Mouse (Mus musculus) hindbrain, embryonic 15.5 days (tissue): ENCODE data around the gene Sox9. TPM values are rescaled to one million over a fixed set of nuclear protein-coding genes. Genes with fewer than 3 reads are reported as not detected.
A peak's percentile ranks its signal among the peaks of the same experiment; 100 is the strongest.

Source experiments
- ATAC-seq: fragments of 200-750 bp; cut with Nextera tagmentation; 2 replicates; pipeline ENCODE4 v1.8.0; 2017; ENCODE audit warnings: low read depth, moderate number of reproducible peaks, moderate TSS enrichment; ENCODE audit not compliant: low FRiP score
- H3K27ac ChIP-seq: fragments of 300-500 bp; sonication (generic); replicated peaks from 2 replicates; pipeline ENCODE4 v1.5.1; 2015; ENCODE audit warnings: mild to moderate bottlenecking, inconsistent platforms
- H3K27me3 ChIP-seq: fragments of 300-500 bp; sonication (generic); 2 replicates; pipeline ENCODE4 v1.6.1; 2015; ENCODE audit warnings: control low read depth, inconsistent platforms
- H3K36me3 ChIP-seq: fragments of 300-500 bp; sonication (generic); 2 replicates; pipeline ENCODE4 v1.6.1; 2015; ENCODE audit warnings: control low read depth, inconsistent platforms
- H3K4me1 ChIP-seq: fragments of 300-500 bp; sonication (generic); replicated peaks from 2 replicates; pipeline ENCODE4 v1.6.1; 2015; ENCODE audit warnings: control low read depth, inconsistent platforms
- H3K4me2 ChIP-seq: fragments of 300-500 bp; sonication (generic); 2 replicates; pipeline ENCODE4 v1.6.1; 2015; ENCODE audit warnings: moderate library complexity, mild to moderate bottlenecking, inconsistent platforms
- H3K4me3 ChIP-seq: fragments of 300-500 bp; sonication (generic); 2 replicates; pipeline ENCODE4 v1.5.1; 2015; ENCODE audit warnings: mild to moderate bottlenecking, inconsistent platforms
- H3K9ac ChIP-seq: fragments of 300-500 bp; sonication (generic); 2 replicates; pipeline ENCODE4 v1.6.1; 2015; ENCODE audit warnings: inconsistent platforms
- H3K9me3 ChIP-seq: fragments of 300-500 bp; sonication (generic); 2 replicates; pipeline ENCODE4 v1.6.1; 2016; ENCODE audit warnings: control low read depth, inconsistent platforms
- WGBS: fragments of 180-500 bp; shearing (Covaris S2); methylation state at CpG from one replicate; pipeline ENCODE4 v1.1.7; 2015; 5-methylcytosine and 5-hydroxymethylcytosine counted together
- polyA plus RNA-seq: library from polyadenylated mRNA; unstranded; fragments of >200 nt; fragmentation: Nextera tagmentation; extraction: Ambion mirVana; gene quantifications from 2 replicates; pipeline ENCODE4 v1.2.1, GENCODE M21; 2015

The Sox9 gene
- polyA plus RNA-seq, 1 experiment from 2014 or later: 61.4 TPM

- under 1% methylated on average over 74 of the region's 75 CpGs for WGBS
- H3K9ac ChIP-seq: peak overlapping the region; percentile 74
- peak; percentile 32; the same call in 1 of the 2 replicates for ATAC-seq
- H3K4me1 ChIP-seq: peaks cover 52% of the 10 kb centered on the region
- no peaks in the 10 kb centered on the region for H3K36me3 ChIP-seq
- no peaks in the 10 kb centered on the region for H3K9me3 ChIP-seq
- peak overlapping the region; percentile 74 for H3K4me3 ChIP-seq
- H3K27ac ChIP-seq: peak overlapping the region; percentile 86
- peaks cover 7% of the 10 kb centered on the region; the same call in 1 of the 2 replicates for H3K27me3 ChIP-seq
- H3K4me2 ChIP-seq: peak overlapping the region; percentile 93
Measured at GRCm38 (mm10) chr11:112782357-112783121, 515 bp downstream of the Sox9 start.

- 1% methylated on average over 42 of the region's 42 CpGs for WGBS
- peak overlapping the region; percentile 74 for H3K4me3 ChIP-seq
- no peaks in the 10 kb centered on the region for H3K36me3 ChIP-seq
- peak overlapping the region; percentile 93 for H3K4me2 ChIP-seq
- ATAC-seq: no peak
- H3K9me3 ChIP-seq: no peaks in the 10 kb centered on the region
- H3K27ac ChIP-seq: peak overlapping the region; percentile 86
- peak overlapping the region; percentile 74 for H3K9ac ChIP-seq
- H3K27me3 ChIP-seq: peaks cover 4% of the 10 kb centered on the region; the same call in 1 of the 2 replicates
- peaks cover 59% of the 10 kb centered on the region for H3K4me1 ChIP-seq
Measured at GRCm38 (mm10) chr11:112783401-112784346, 1.6 kb downstream of the Sox9 start.

- 3% methylated on average over 30 of the region's 30 CpGs for WGBS
- Histone ChIP-seq H3K27me3 (peaks cover 3% of the 10 kb centered on the region; the same call in 1 of the 2 replicates), H3K4me1 (peaks cover 58% of the 10 kb centered on the region), H3K4me2 (peak overlapping the region; percentile 93), H3K9me3 (no peaks in the 10 kb centered on the region), H3K4me3 (peak overlapping the region; percentile 74), H3K36me3 (no peaks in the 10 kb centered on the region), H3K9ac (peak overlapping the region; percentile 74), H3K27ac (peak overlapping the region; percentile 86)
- ATAC-seq: no peak
Measured at GRCm38 (mm10) chr11:112784347-112784902, 2.4 kb downstream of the Sox9 start.

DNA sequence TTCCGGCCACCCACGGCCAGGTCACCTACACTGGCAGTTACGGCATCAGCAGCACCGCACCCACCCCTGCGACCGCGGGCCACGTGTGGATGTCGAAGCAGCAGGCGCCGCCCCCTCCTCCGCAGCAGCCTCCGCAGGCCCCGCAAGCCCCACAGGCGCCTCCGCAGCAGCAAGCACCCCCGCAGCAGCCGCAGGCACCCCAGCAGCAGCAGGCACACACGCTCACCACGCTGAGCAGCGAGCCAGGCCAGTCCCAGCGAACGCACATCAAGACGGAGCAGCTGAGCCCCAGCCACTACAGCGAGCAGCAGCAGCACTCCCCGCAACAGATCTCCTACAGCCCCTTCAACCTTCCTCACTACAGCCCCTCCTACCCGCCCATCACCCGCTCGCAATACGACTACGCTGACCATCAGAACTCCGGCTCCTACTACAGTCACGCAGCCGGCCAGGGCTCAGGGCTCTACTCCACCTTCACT, 2.9 kb downstream of the Sox9 start:
- Histone ChIP-seq H3K27ac (peak overlapping the region; percentile 86), H3K9ac (peak overlapping the region; percentile 74), H3K4me2 (peak overlapping the region; percentile 93), H3K4me3 (peak overlapping the region; percentile 74), H3K27me3 (no peaks in the 10 kb centered on the region), H3K36me3 (no peaks in the 10 kb centered on the region), H3K9me3 (no peaks in the 10 kb centered on the region), H3K4me1 (peaks cover 55% of the 10 kb centered on the region)
- 3% methylated on average over 33 of the region's 34 CpGs for WGBS
- ATAC-seq: peak; percentile 40

DNA sequence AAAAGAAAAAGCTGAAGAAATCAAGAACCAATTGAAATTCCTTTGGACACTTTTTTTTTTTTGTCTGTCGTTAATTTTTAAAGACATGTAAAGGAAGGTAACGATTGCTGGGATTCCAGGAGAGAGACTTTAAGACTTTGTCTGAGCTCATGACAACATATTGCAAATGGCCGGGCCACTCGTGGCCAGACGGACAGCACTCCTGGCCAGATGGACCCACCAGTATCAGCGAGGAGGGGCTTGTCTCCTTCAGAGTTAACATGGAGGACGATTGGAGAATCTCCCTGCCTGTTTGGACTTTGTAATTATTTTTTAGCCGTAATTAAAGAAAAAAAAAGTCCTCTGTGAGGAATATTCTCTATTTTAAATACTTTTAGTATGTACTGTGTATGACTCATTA, 3.6 kb downstream of the Sox9 start:
- Histone ChIP-seq H3K4me2 (peak overlapping the region; percentile 93), H3K27ac (0 out of 2 replicates have a peak overlapping the region, but pooled peaks have one; percentile 86), H3K27me3 (no peaks in the 10 kb centered on the region), H3K9ac (peak overlapping the region; percentile 74), H3K36me3 (no peaks in the 10 kb centered on the region), H3K9me3 (no peaks in the 10 kb centered on the region), H3K4me1 (peaks cover 53% of the 10 kb centered on the region), H3K4me3 (peak overlapping the region; percentile 74)
- no peak for ATAC-seq
- WGBS: 17% methylated on average over 8 of the region's 8 CpGs

- peak overlapping the region; percentile 40 for H3K4me2 ChIP-seq
- H3K9me3 ChIP-seq: no peaks in the 10 kb centered on the region
- H3K27me3 ChIP-seq: no peaks in the 10 kb centered on the region
- peak overlapping the region; percentile 13 for H3K4me3 ChIP-seq
- peaks cover 44% of the 10 kb centered on the region for H3K4me1 ChIP-seq
- ATAC-seq: no peak
- 46% methylated on average over 4 of the region's 4 CpGs for WGBS
- H3K36me3 ChIP-seq: no peaks in the 10 kb centered on the region
- H3K9ac ChIP-seq: no peak overlapping the region
- H3K27ac ChIP-seq: no peak overlapping the region
Measured at GRCm38 (mm10) chr11:112786427-112786826, 4.4 kb downstream of the Sox9 start.

DNA sequence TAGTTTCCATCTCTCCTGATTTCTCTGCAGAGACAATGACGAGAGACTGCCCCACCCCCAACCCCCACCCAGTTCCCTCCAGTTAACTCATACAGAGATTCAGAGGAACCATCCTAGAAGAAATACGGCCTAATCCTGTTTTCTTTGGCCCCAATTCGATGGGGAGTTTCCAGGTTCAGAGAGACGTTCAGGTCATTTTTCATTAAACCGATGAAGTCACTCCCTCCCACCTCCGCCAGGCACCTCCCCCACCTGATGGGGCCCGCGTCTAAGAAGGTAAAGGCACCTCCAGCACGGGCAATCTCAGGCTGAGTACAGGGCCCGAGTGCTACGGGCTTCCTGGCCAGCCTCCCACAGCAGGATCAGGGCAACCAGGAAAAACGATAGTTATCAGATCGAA, 6.3 kb downstream of the Sox9 start:
- H3K4me2 ChIP-seq: no peak overlapping the region
- H3K36me3 ChIP-seq: no peaks in the 10 kb centered on the region
- H3K27me3 ChIP-seq: no peaks in the 10 kb centered on the region
- H3K4me3 ChIP-seq: no peak overlapping the region
- no peaks in the 10 kb centered on the region for H3K9me3 ChIP-seq
- H3K27ac ChIP-seq: 0 out of 2 replicates have a peak overlapping the region, but pooled peaks have one; percentile 36
- peaks cover 26% of the 10 kb centered on the region for H3K4me1 ChIP-seq
- no peak for ATAC-seq
- 21% methylated on average over 13 of the region's 13 CpGs for WGBS
- H3K9ac ChIP-seq: no peak overlapping the region

GRCm38 (mm10) chr11:112796379-112796778, 14.4 kb downstream of the Sox9 start:
- no peaks in the 10 kb centered on the region for H3K36me3 ChIP-seq
- H3K9ac ChIP-seq: no peak overlapping the region
- 86% methylated on average over 5 of the region's 5 CpGs for WGBS
- no peak overlapping the region for H3K4me3 ChIP-seq
- H3K4me2 ChIP-seq: no peak overlapping the region
- no peak for ATAC-seq
- peaks cover 15% of the 10 kb centered on the region for H3K4me1 ChIP-seq
- no peak overlapping the region for H3K27ac ChIP-seq
- H3K27me3 ChIP-seq: no peaks in the 10 kb centered on the region
- H3K9me3 ChIP-seq: no peaks in the 10 kb centered on the region

GRCm38 (mm10) chr11:112798831-112799382, 16.9 kb downstream of the Sox9 start:
- no peaks in the 10 kb centered on the region for H3K27me3 ChIP-seq
- no peaks in the 10 kb centered on the region for H3K9me3 ChIP-seq
- peaks cover 15% of the 10 kb centered on the region for H3K4me1 ChIP-seq
- H3K27ac ChIP-seq: no peak overlapping the region
- 50% methylated on average over 13 of the region's 13 CpGs for WGBS
- 0 out of 2 replicates have a peak overlapping the region, but pooled peaks have one; percentile 22 for H3K4me2 ChIP-seq
- H3K9ac ChIP-seq: no peak overlapping the region
- H3K36me3 ChIP-seq: no peaks in the 10 kb centered on the region
- H3K4me3 ChIP-seq: no peak overlapping the region
- no peak for ATAC-seq

DNA sequence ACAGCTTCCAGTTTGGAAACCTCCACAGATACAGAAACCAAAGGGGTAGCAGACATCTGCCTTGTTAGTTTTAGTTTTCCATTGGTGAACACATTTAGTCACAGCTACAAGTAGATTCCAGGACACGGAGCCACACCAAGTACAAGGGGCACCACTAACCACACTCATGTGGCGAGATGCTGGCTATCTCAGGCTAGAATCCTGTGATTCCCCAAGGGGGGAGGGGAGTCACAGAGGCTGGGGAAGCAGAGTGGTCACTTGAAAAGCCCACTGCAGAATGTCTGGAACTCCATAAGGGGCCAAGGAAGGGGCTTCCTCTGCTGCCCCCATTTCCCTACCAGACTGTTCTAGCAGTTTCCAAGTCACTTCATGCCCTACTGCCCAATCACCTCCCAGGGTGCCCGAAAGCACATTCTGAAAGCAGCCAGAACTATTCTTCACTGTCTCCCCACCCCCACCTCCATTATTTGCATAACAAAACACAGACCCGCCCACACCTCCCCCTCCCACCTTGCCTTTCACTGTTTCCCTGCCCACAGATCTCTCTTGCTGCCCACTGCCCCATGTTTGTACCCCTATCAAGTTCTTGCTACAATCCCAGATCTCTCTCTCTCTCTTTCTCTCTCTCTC, 19.3 kb downstream of the Sox9 start:
- no peak overlapping the region for H3K9ac ChIP-seq
- ATAC-seq: no peak
- 22% methylated on average over 4 of the region's 4 CpGs for WGBS

More for the DNA sequence above, 19.3 kb downstream of the Sox9 start:
- H3K4me1 ChIP-seq: peaks cover 15% of the 10 kb centered on the region
- no peaks in the 10 kb centered on the region for H3K36me3 ChIP-seq
- no peaks in the 10 kb centered on the region for H3K27me3 ChIP-seq
- no peaks in the 10 kb centered on the region for H3K9me3 ChIP-seq
- H3K4me2 ChIP-seq: no peak overlapping the region
- no peak overlapping the region for H3K4me3 ChIP-seq
- H3K27ac ChIP-seq: no peak overlapping the region
